Mouse (Mus musculus) cerebellum, adult 2 months (tissue): ENCODE measurements around the gene Ptov1.
A peak's percentile ranks its signal among the peaks of the same experiment; 100 is the strongest.

ENCODE experiments used
- CTCF ChIP-seq: fragments of 200-500 bp; IDR thresholded peaks from 2 replicates; pipeline ENCODE4 v1.5.1; 2011; ENCODE audit warnings: low read depth, mild to moderate bottlenecking, control low read depth, low read length, moderate library complexity, borderline replicate concordance; ENCODE audit not compliant: insufficient read depth
- POLR2A ChIP-seq: fragments of 200-500 bp; IDR thresholded peaks from 2 replicates; pipeline ENCODE4 v1.6.1; 2011; ENCODE audit warnings: low read length, control low read depth, borderline replicate concordance; ENCODE audit not compliant: insufficient read depth

DNA sequence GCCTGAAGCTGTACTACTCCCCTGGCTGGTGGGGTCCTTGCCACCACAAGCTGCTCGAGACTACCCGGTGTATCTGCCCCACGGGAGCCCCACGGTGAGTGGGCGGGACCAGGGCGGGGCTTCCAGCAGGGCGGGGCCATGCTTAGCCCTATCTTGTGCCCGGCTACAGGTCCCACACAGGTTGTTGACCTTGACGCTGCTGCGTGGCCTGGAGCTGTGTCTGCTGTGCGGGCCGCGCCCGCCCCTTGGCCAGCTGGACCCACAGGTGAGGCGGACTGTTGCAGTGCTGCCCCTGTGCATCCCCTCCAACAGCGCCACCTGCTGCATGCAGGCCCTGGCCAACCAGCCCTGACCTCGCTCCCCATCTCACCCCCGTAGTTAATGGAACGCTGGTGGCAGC lies 29.0 kb upstream of the Ptov1 start:
- TF ChIP-seq CTCF = peak; percentile 39; the same call in 1 of the 2 replicates
- TF ChIP-seq POLR2A = no peak
